Mouse (Mus musculus): ENCODE results near the gene Efhd2. TPM values are rescaled to one million over a fixed set of nuclear protein-coding genes. Genes with fewer than 3 reads are reported as not detected.

Efhd2 gene
- polyA plus RNA-seq, 1 experiment from 2014 or later: 35.1 TPM

GRCm38 (mm10) chr4:141828177-141828576, 46.5 kb downstream of the Efhd2 start:
- no peak overlapping the region for H3K27ac ChIP-seq
- no peaks in the 10 kb centered on the region for H3K27me3 ChIP-seq (ENCODE audit: low read depth, poor library complexity, severe bottlenecking)
- no peaks in the 10 kb centered on the region for H3K9me3 ChIP-seq (replicated peaks)
- DNase-seq (ENCODE audit: low spot score): no peak
- H3K4me1 ChIP-seq: 0 out of 2 replicates have a peak, but pooled peaks cover 5% of the 10 kb centered on the region
- 76% methylated on average over 4 of the region's 4 CpGs for WGBS
- H3K4me3 ChIP-seq: no peak overlapping the region
- no peaks in the 10 kb centered on the region for H3K36me3 ChIP-seq

GRCm38 (mm10) chr4:141827401-141827800, 47.3 kb downstream of the Efhd2 start:
- Histone ChIP-seq H3K27ac (no peak overlapping the region), H3K36me3 (no peaks in the 10 kb centered on the region), H3K27me3 (ENCODE audit: low read depth, poor library complexity, severe bottlenecking) (no peaks in the 10 kb centered on the region), H3K4me1 (peaks cover 9% of the 10 kb centered on the region; the same call in 1 of the 2 replicates), H3K4me3 (no peak overlapping the region), H3K9me3 (replicated peaks) (no peaks in the 10 kb centered on the region)
- DNase-seq (ENCODE audit: low spot score): no peak
- WGBS: 88% methylated on average over 2 of the region's 2 CpGs

- no peaks in the 10 kb centered on the region for H3K27me3 ChIP-seq (ENCODE audit: low read depth, poor library complexity, severe bottlenecking)
- no peak within 1 kb of the TSS for H3K27ac ChIP-seq
- DNase-seq (ENCODE audit: low spot score): no peak
- H3K9me3 ChIP-seq (replicated peaks): no peaks in the 10 kb centered on the region
- H3K4me1 ChIP-seq: peaks cover 18% of the 10 kb centered on the region
- H3K36me3 ChIP-seq: no peaks in the 10 kb centered on the region
- 74% methylated on average over 5 of the region's 5 CpGs for WGBS
- no peak within 1 kb of the TSS for H3K4me3 ChIP-seq
Observed at GRCm38 (mm10) chr4:141826060-141826459, 48.7 kb downstream of the Efhd2 start, which contains the start of gene Cela2a. Gene Cela2a, minus strand, starts transcription at chr4:141826160.

- Histone ChIP-seq H3K9me3 (replicated peaks) (no peaks in the 10 kb centered on the region), H3K27me3 (ENCODE audit: low read depth, poor library complexity, severe bottlenecking) (no peaks in the 10 kb centered on the region), H3K27ac (no peak overlapping the region), H3K4me3 (no peak overlapping the region), H3K4me1 (peaks cover 13% of the 10 kb centered on the region), H3K36me3 (no peaks in the 10 kb centered on the region)
- DNase-seq (ENCODE audit: low spot score): no peak
- 70% methylated on average over 3 of the region's 3 CpGs for WGBS
Observed at GRCm38 (mm10) chr4:141822979-141823378, 51.7 kb downstream of the Efhd2 start.

- H3K4me1 ChIP-seq: peaks cover 21% of the 10 kb centered on the region
- no peak overlapping the region for H3K27ac ChIP-seq
- H3K36me3 ChIP-seq: no peaks in the 10 kb centered on the region
- H3K9me3 ChIP-seq (replicated peaks): no peaks in the 10 kb centered on the region
- DNase-seq (ENCODE audit: low spot score): no peak
- no peak overlapping the region for H3K4me3 ChIP-seq
- no peaks in the 10 kb centered on the region for H3K27me3 ChIP-seq (ENCODE audit: low read depth, poor library complexity, severe bottlenecking)
- 82% methylated on average over 10 of the region's 10 CpGs for WGBS
Observed at GRCm38 (mm10) chr4:141822089-141822488, 52.6 kb downstream of the Efhd2 start.

GRCm38 (mm10) chr4:141821178-141821577, 53.5 kb downstream of the Efhd2 start:
- Histone ChIP-seq H3K36me3 (0 out of 2 replicates have a peak, but pooled peaks cover under 1% of the 10 kb centered on the region), H3K27me3 (ENCODE audit: low read depth, poor library complexity, severe bottlenecking) (no peaks in the 10 kb centered on the region), H3K4me3 (no peak overlapping the region), H3K4me1 (peaks cover 25% of the 10 kb centered on the region), H3K9me3 (replicated peaks) (no peaks in the 10 kb centered on the region), H3K27ac (no peak overlapping the region)
- 81% methylated on average over 3 of the region's 3 CpGs for WGBS
- DNase-seq (ENCODE audit: low spot score): no peak

- 89% methylated on average over 7 of the region's 7 CpGs for WGBS
- no peak for DNase-seq (ENCODE audit: low spot score)
- Histone ChIP-seq H3K9me3 (replicated peaks) (no peaks in the 10 kb centered on the region), H3K27ac (no peak overlapping the region), H3K27me3 (ENCODE audit: low read depth, poor library complexity, severe bottlenecking) (no peaks in the 10 kb centered on the region), H3K36me3 (peaks cover 18% of the 10 kb centered on the region), H3K4me3 (no peak overlapping the region), H3K4me1 (peaks cover 25% of the 10 kb centered on the region)
Observed at GRCm38 (mm10) chr4:141819316-141819715, 55.4 kb downstream of the Efhd2 start.

GRCm38 (mm10) chr4:141818861-141819260, 55.9 kb downstream of the Efhd2 start:
- peaks cover 22% of the 10 kb centered on the region for H3K36me3 ChIP-seq
- no peak for DNase-seq (ENCODE audit: low spot score)
- WGBS: 88% methylated on average over 13 of the region's 13 CpGs
- H3K27me3 ChIP-seq (ENCODE audit: low read depth, poor library complexity, severe bottlenecking): no peaks in the 10 kb centered on the region
- H3K9me3 ChIP-seq (replicated peaks): no peaks in the 10 kb centered on the region
- no peak overlapping the region for H3K4me3 ChIP-seq
- H3K4me1 ChIP-seq: peaks cover 25% of the 10 kb centered on the region
- no peak overlapping the region for H3K27ac ChIP-seq

- whole genome bisulfite sequencing: 81% methylated on average over 10 of the region's 10 CpGs
- DNase-seq (ENCODE audit: low spot score): no peak
- Histone ChIP-seq H3K4me1 (peaks cover 24% of the 10 kb centered on the region), H3K36me3 (peaks cover 34% of the 10 kb centered on the region), H3K4me3 (no peak overlapping the region), H3K27me3 (ENCODE audit: low read depth, poor library complexity, severe bottlenecking) (no peaks in the 10 kb centered on the region), H3K27ac (no peak overlapping the region), H3K9me3 (replicated peaks) (no peaks in the 10 kb centered on the region)
Observed at GRCm38 (mm10) chr4:141817706-141818105, 57.0 kb downstream of the Efhd2 start.

GRCm38 (mm10) chr4:141816776-141817655, 57.7 kb downstream of the Efhd2 start:
- no peaks in the 10 kb centered on the region for H3K9me3 ChIP-seq (replicated peaks)
- peaks cover 41% of the 10 kb centered on the region for H3K36me3 ChIP-seq
- H3K27ac ChIP-seq: no peak overlapping the region
- DNase-seq (ENCODE audit: low spot score): no peak
- no peak overlapping the region for H3K4me3 ChIP-seq
- H3K27me3 ChIP-seq (ENCODE audit: low read depth, poor library complexity, severe bottlenecking): no peaks in the 10 kb centered on the region
- WGBS: 83% methylated on average over 14 of the region's 14 CpGs
- peaks cover 20% of the 10 kb centered on the region for H3K4me1 ChIP-seq

GRCm38 (mm10) chr4:141816267-141816666, 58.5 kb downstream of the Efhd2 start:
- H3K27me3 ChIP-seq (ENCODE audit: low read depth, poor library complexity, severe bottlenecking): no peaks in the 10 kb centered on the region
- H3K4me1 ChIP-seq: peaks cover 12% of the 10 kb centered on the region
- no peaks in the 10 kb centered on the region for H3K9me3 ChIP-seq (replicated peaks)
- H3K4me3 ChIP-seq: no peak overlapping the region
- no peak overlapping the region for H3K27ac ChIP-seq
- no peak for DNase-seq (ENCODE audit: low spot score)
- peaks cover 48% of the 10 kb centered on the region for H3K36me3 ChIP-seq
- WGBS: 93% methylated on average over 7 of the region's 7 CpGs

GRCm38 (mm10) chr4:141811375-141811774, 63.3 kb downstream of the Efhd2 start:
- Histone ChIP-seq H3K4me1 (no peaks in the 10 kb centered on the region), H3K27me3 (ENCODE audit: low read depth, poor library complexity, severe bottlenecking) (no peaks in the 10 kb centered on the region), H3K4me3 (no peak overlapping the region), H3K27ac (no peak overlapping the region), H3K36me3 (peaks cover 96% of the 10 kb centered on the region), H3K9me3 (replicated peaks) (no peaks in the 10 kb centered on the region)
- 97% methylated on average over 7 of the region's 7 CpGs for WGBS
- no peak for DNase-seq (ENCODE audit: low spot score)

GRCm38 (mm10) chr4:141810975-141811374, 63.7 kb downstream of the Efhd2 start:
- Histone ChIP-seq H3K9me3 (replicated peaks) (no peaks in the 10 kb centered on the region), H3K27me3 (ENCODE audit: low read depth, poor library complexity, severe bottlenecking) (no peaks in the 10 kb centered on the region), H3K4me3 (no peak overlapping the region), H3K36me3 (peaks cover 97% of the 10 kb centered on the region), H3K4me1 (no peaks in the 10 kb centered on the region), H3K27ac (no peak overlapping the region)
- no peak for DNase-seq (ENCODE audit: low spot score)
- 84% methylated on average over 2 of the region's 2 CpGs for WGBS

Measured in limb, embryonic 10.5 days (tissue).